Mouse (Mus musculus) forebrain, embryonic 11.5 days (tissue): ENCODE measurements around the gene Vat1. TPM values are rescaled to one million over a fixed set of nuclear protein-coding genes. Genes with fewer than 3 reads are reported as not detected.
"Not testable (repeated sequence)": the region's sequence is repeated elsewhere in the genome, so short reads cannot be mapped to it uniquely, and the experiment has no call there.

Source experiments
- ATAC-seq: fragments of 200-750 bp; cut with Nextera tagmentation; replicated peaks from 2 replicates; pipeline ENCODE4 v1.8.0; 2017; ENCODE audit warnings: moderate TSS enrichment; ENCODE audit not compliant: low FRiP score
- DNase-seq: peaks from one replicate; pipeline ENCODE4 v3.0.0-alpha.2; 2017; ENCODE audit warnings: low spot score
- H3K27ac ChIP-seq: fragments of 300-500 bp; sonication (generic); 2 replicates; pipeline ENCODE4 v1.5.1; 2014; ENCODE audit warnings: low read depth, low read length
- H3K27me3 ChIP-seq: fragments of 300-500 bp; sonication (generic); 2 replicates; pipeline ENCODE4 v1.6.1; 2014; ENCODE audit warnings: mild to moderate bottlenecking, low read length, mixed read lengths; ENCODE audit not compliant: control insufficient read depth, insufficient read depth
- H3K36me3 ChIP-seq: fragments of 300-500 bp; sonication (generic); 2 replicates; pipeline ENCODE4 v1.6.1; 2014; ENCODE audit warnings: mild to moderate bottlenecking, low read length, moderate library complexity, mixed read lengths; ENCODE audit not compliant: control insufficient read depth, insufficient read depth
- H3K4me1 ChIP-seq: fragments of 300-500 bp; sonication (generic); replicated peaks from 2 replicates; pipeline ENCODE4 v1.6.1; 2014; ENCODE audit warnings: low read length, mixed read lengths; ENCODE audit not compliant: control insufficient read depth, insufficient read depth
- H3K4me2 ChIP-seq: fragments of 300-500 bp; sonication (generic); 2 replicates; pipeline ENCODE4 v1.6.1; 2014; ENCODE audit warnings: low read depth, mild to moderate bottlenecking, low read length, moderate library complexity, mixed read lengths; ENCODE audit not compliant: severe bottlenecking
- H3K4me3 ChIP-seq: fragments of 300-500 bp; sonication (generic); 2 replicates; pipeline ENCODE4 v1.5.1; 2014; ENCODE audit warnings: low read depth, low read length
- H3K9ac ChIP-seq: fragments of 300-500 bp; sonication (generic); 2 replicates; pipeline ENCODE4 v1.6.1; 2014; ENCODE audit warnings: low read length
- H3K9me3 ChIP-seq: fragments of 300-500 bp; sonication (generic); 2 replicates; pipeline ENCODE4 v1.6.1; 2016; ENCODE audit warnings: low read length, mixed read lengths; ENCODE audit not compliant: control insufficient read depth
- WGBS: fragments of 180-500 bp; shearing (Covaris S2); extraction: QIAGEN DNeasy Blood & Tissue Kit; methylation state at CpG from one replicate; pipeline ENCODE4 v1.1.7; 2014; 5-methylcytosine and 5-hydroxymethylcytosine counted together
- polyA plus RNA-seq: library from polyadenylated mRNA; unstranded; fragments of >200 nt; fragmentation: Nextera tagmentation; extraction: Ambion mirVana; gene quantifications from 2 replicates; pipeline ENCODE4 v1.2.1, GENCODE M21; 2014

Gene Vat1
- polyA plus RNA-seq, 1 experiment from 2014 or later, result 47.0 TPM

DNA sequence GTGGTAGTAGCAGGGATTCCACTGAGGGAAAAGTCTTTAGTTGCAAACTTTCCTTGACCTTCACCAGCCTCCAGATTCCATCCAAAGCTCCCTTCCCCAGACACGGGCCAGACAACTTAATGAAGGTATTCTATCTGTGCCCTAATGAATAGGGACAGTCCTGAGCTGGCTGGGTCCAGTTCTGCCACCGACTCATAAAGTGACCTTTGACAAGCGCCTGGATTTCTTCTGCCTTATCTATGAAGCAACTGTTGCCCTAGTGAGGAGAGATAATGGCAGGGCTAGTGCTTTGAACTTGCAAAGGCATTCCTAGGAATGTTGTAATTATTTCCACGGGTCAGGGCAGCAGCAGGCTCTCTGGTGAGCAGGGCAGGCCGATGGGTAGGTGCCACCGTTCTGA lies 14.9 kb upstream of the Vat1 start:
- Histone ChIP-seq H3K9ac (no peak overlapping the region), H3K4me2 (no peak overlapping the region), H3K27me3 (no peaks in the 10 kb centered on the region), H3K27ac (no peak overlapping the region), H3K36me3 (no peaks in the 10 kb centered on the region), H3K9me3 (no peaks in the 10 kb centered on the region), H3K4me1 (peaks cover 23% of the 10 kb centered on the region), H3K4me3 (no peak overlapping the region)
- no peak for ATAC-seq
- no peak for DNase-seq
- 67% methylated on average over 6 of the region's 6 CpGs for WGBS

GRCm38 (mm10) chr11:101479171-101479635 lies 13.2 kb upstream of the Vat1 start:
- DNase-seq, result peak; percentile 75
- peaks cover 23% of the 10 kb centered on the region for H3K4me1 ChIP-seq
- WGBS, result 6% methylated on average over 18 of the region's 18 CpGs
- H3K36me3 ChIP-seq, result no peaks in the 10 kb centered on the region
- peak overlapping the region; percentile 47 for H3K4me2 ChIP-seq
- peak overlapping the region; percentile 16 for H3K4me3 ChIP-seq
- no peaks in the 10 kb centered on the region for H3K27me3 ChIP-seq
- H3K27ac ChIP-seq, result peak overlapping the region; percentile 93
- no peaks in the 10 kb centered on the region for H3K9me3 ChIP-seq
- peak overlapping the region; percentile 56 for H3K9ac ChIP-seq
- ATAC-seq, result peak; percentile 49

- WGBS, result 36% methylated on average over 10 of the region's 10 CpGs
- Histone ChIP-seq H3K4me3 (no peak overlapping the region), H3K27ac (peak overlapping the region; percentile 93), H3K4me2 (peak overlapping the region; percentile 31; the same call in 1 of the 2 replicates), H3K27me3 (no peaks in the 10 kb centered on the region), H3K4me1 (peaks cover 23% of the 10 kb centered on the region), H3K9ac (peak overlapping the region; percentile 25; the same call in 1 of the 2 replicates), H3K36me3 (no peaks in the 10 kb centered on the region), H3K9me3 (no peaks in the 10 kb centered on the region)
- peak; percentile 80 for ATAC-seq
- DNase-seq, result peak; percentile 78
Observed at GRCm38 (mm10) chr11:101477552-101478211, 11.7 kb upstream of the Vat1 start.

- Histone ChIP-seq H3K4me1 (peaks cover 27% of the 10 kb centered on the region), H3K36me3 (no peaks in the 10 kb centered on the region), H3K9me3 (no peaks in the 10 kb centered on the region), H3K9ac (peak overlapping the region; percentile 25; the same call in 1 of the 2 replicates), H3K4me3 (no peak overlapping the region), H3K4me2 (peak overlapping the region; percentile 31; the same call in 1 of the 2 replicates), H3K27me3 (no peaks in the 10 kb centered on the region), H3K27ac (peak overlapping the region; percentile 93)
- 37% methylated on average over 4 of the region's 4 CpGs for WGBS
- peak; percentile 59 for ATAC-seq
- no peak for DNase-seq
Observed at GRCm38 (mm10) chr11:101477194-101477551, 11.1 kb upstream of the Vat1 start.

- not testable (repeated sequence) for H3K36me3 ChIP-seq, H3K9me3 ChIP-seq, ATAC-seq, H3K27me3 ChIP-seq, H3K4me2 ChIP-seq, H3K9ac ChIP-seq, H3K27ac ChIP-seq, H3K4me3 ChIP-seq, DNase-seq
- peaks cover 27% of the 10 kb centered on the region for H3K4me1 ChIP-seq
- WGBS, result 84% methylated on average over 4 of the region's 4 CpGs
Observed at GRCm38 (mm10) chr11:101476361-101476760, 10.3 kb upstream of the Vat1 start.

DNA sequence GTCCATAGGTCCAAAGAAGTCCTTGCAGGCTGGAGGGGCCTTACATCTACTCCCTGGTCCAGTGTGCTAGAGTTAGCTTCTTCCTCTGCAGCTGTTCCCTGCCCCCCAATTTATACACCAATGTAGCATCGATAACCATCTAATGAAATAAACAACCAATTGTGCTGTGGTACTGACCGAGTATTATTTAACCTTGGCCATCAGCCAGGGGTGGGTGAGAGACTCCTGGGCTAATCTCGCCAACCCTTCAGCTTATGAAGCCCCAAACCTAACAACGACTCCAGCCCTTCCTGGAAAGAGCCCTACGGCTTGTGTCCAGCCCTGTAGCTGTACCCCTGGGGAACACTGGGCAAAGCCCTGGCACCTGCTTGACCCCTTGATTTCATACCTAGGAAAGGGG lies 8.3 kb upstream of the Vat1 start:
- 87% methylated on average over 5 of the region's 5 CpGs for WGBS
- no peak overlapping the region; the same call in 1 of the 2 replicates for H3K27ac ChIP-seq
- no peaks in the 10 kb centered on the region for H3K27me3 ChIP-seq
- peaks cover 21% of the 10 kb centered on the region for H3K4me1 ChIP-seq
- H3K4me2 ChIP-seq, result no peak overlapping the region
- no peak overlapping the region for H3K9ac ChIP-seq
- no peaks in the 10 kb centered on the region for H3K9me3 ChIP-seq
- no peak for DNase-seq
- no peak overlapping the region for H3K4me3 ChIP-seq
- no peak for ATAC-seq
- H3K36me3 ChIP-seq, result no peaks in the 10 kb centered on the region

GRCm38 (mm10) chr11:101473686-101474085 lies 7.7 kb upstream of the Vat1 start:
- WGBS, result 80% methylated on average over 1 of the region's 1 CpGs
- not testable (repeated sequence) for H3K27ac ChIP-seq, DNase-seq, ATAC-seq, H3K36me3 ChIP-seq, H3K9me3 ChIP-seq, H3K9ac ChIP-seq, H3K27me3 ChIP-seq, H3K4me3 ChIP-seq, H3K4me2 ChIP-seq
- peaks cover 20% of the 10 kb centered on the region for H3K4me1 ChIP-seq

GRCm38 (mm10) chr11:101472336-101472735 lies 6.3 kb upstream of the Vat1 start:
- Histone ChIP-seq H3K27ac (no peak overlapping the region), H3K4me2 (no peak overlapping the region), H3K36me3 (no peaks in the 10 kb centered on the region), H3K27me3 (no peaks in the 10 kb centered on the region), H3K9ac (no peak overlapping the region), H3K9me3 (no peaks in the 10 kb centered on the region), H3K4me3 (no peak overlapping the region), H3K4me1 (peaks cover 13% of the 10 kb centered on the region; the same call in 1 of the 2 replicates)
- DNase-seq, result no peak
- ATAC-seq, result no peak
- 57% methylated on average over 7 of the region's 7 CpGs for WGBS

DNA sequence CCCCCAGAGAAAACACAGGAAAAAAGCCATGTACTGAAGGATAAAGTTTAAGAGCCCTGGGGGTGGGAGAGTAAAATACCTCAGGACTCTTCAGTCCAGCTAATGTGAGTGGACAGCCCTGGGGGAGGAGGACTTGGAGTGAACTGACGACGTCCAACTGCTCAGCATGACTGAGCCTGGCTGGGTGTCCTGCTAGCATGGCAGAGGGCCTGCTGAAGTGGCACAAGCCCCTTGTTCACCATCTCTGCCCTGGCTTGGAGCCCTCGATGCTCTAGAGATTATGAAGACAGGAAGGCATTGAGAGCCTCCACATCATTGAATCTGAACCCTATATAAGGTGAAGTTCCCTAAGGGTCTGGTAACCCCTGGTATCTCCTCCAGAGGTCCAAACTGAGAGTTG lies 5.9 kb upstream of the Vat1 start:
- WGBS, result 75% methylated on average over 3 of the region's 3 CpGs
- H3K9me3 ChIP-seq, result no peaks in the 10 kb centered on the region
- H3K27me3 ChIP-seq, result no peaks in the 10 kb centered on the region
- H3K4me1 ChIP-seq, result peaks cover 9% of the 10 kb centered on the region; the same call in 1 of the 2 replicates
- no peak for ATAC-seq
- no peak for DNase-seq
- H3K4me3 ChIP-seq, result no peak overlapping the region
- no peak overlapping the region for H3K4me2 ChIP-seq
- H3K27ac ChIP-seq, result no peak overlapping the region
- no peak overlapping the region for H3K9ac ChIP-seq
- no peaks in the 10 kb centered on the region for H3K36me3 ChIP-seq
